Mouse (Mus musculus) midbrain, embryonic 11.5 days (tissue): ENCODE data around the gene Ugt2b5. TPM values are rescaled to one million over a fixed set of nuclear protein-coding genes. Genes with fewer than 3 reads are reported as not detected.

ENCODE experiments used
- ATAC-seq: fragments of 200-750 bp; cut with Nextera tagmentation; 2 replicates; pipeline ENCODE4 v1.8.0; 2017; ENCODE audit warnings: moderate TSS enrichment, moderate library complexity; ENCODE audit not compliant: low FRiP score
- DNase-seq: peaks from one replicate; pipeline ENCODE4 v3.0.0; 2015; ENCODE audit warnings: low spot score; ENCODE audit errors: missing footprints
- H3K27ac ChIP-seq: fragments of 300-500 bp; sonication (generic); 2 replicates; pipeline ENCODE4 v1.5.1; 2014; ENCODE audit warnings: low read depth, low read length
- H3K27me3 ChIP-seq: fragments of 300-500 bp; sonication (generic); 2 replicates; pipeline ENCODE4 v1.6.1; 2014; ENCODE audit warnings: mild to moderate bottlenecking, low read length, moderate library complexity, mixed read lengths; ENCODE audit not compliant: control insufficient read depth, insufficient read depth
- H3K36me3 ChIP-seq: fragments of 300-500 bp; sonication (generic); 2 replicates; pipeline ENCODE4 v1.6.1; 2014; ENCODE audit warnings: mild to moderate bottlenecking, low read length, moderate library complexity, mixed read lengths; ENCODE audit not compliant: control insufficient read depth, insufficient read depth
- H3K4me1 ChIP-seq: fragments of 300-500 bp; sonication (generic); 2 replicates; pipeline ENCODE4 v1.6.1; 2014; ENCODE audit warnings: low read length; ENCODE audit not compliant: control insufficient read depth, insufficient read depth
- H3K4me2 ChIP-seq: fragments of 300-500 bp; sonication (generic); 2 replicates; pipeline ENCODE4 v1.6.1; 2014; ENCODE audit warnings: mild to moderate bottlenecking, moderate library complexity
- H3K4me3 ChIP-seq: fragments of 300-500 bp; sonication (generic); 2 replicates; pipeline ENCODE4 v1.5.1; 2014; ENCODE audit warnings: low read depth, low read length
- H3K9ac ChIP-seq: fragments of 300-500 bp; sonication (generic); 2 replicates; pipeline ENCODE4 v1.6.1; 2014; ENCODE audit warnings: low read length
- H3K9me3 ChIP-seq: fragments of 300-500 bp; sonication (generic); 2 replicates; pipeline ENCODE4 v1.6.1; 2016; ENCODE audit warnings: low read length; ENCODE audit not compliant: control insufficient read depth
- WGBS: fragments of 180-500 bp; shearing (Covaris S2); extraction: QIAGEN DNeasy Blood & Tissue Kit; methylation state at CpG from one replicate; pipeline ENCODE4 v1.1.7; 2014; 5-methylcytosine and 5-hydroxymethylcytosine counted together
- polyA plus RNA-seq: library from polyadenylated mRNA; unstranded; fragments of >200 nt; fragmentation: Nextera tagmentation; extraction: Ambion mirVana; gene quantifications from 2 replicates; pipeline ENCODE4 v1.2.1, GENCODE M21; 2014

Gene Ugt2b5
- polyA plus RNA-seq, 1 experiment from 2014 or later = not detected

DNA sequence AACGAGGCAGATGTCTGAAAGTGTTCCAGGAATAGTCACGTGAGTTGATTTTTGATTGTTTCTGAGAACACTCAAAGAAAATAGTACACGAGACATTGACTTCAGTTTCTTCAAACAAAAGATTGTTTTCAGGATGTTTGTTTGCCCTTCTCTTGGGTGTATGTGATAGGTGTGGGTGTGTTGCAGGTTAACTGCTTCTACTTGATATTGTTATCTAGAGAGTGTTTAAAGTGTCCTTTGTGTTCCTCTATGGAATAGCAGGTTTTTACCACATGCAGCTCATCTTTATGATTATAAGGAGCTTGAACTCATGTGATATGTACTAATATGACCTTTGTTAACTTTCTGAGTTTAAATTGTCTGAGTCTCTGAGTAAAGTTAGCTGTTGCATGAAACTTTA is 53.8 kb downstream of the Ugt2b5 start:
- Histone ChIP-seq H3K27ac (no peak overlapping the region), H3K9ac (no peak overlapping the region), H3K9me3 (no peaks in the 10 kb centered on the region), H3K4me2 (no peak overlapping the region), H3K36me3 (no peaks in the 10 kb centered on the region), H3K27me3 (no peaks in the 10 kb centered on the region), H3K4me3 (no peak overlapping the region), H3K4me1 (no peaks in the 10 kb centered on the region)
- 88% methylated on average over 3 of the region's 3 CpGs for WGBS
- DNase-seq = no peak
- ATAC-seq = no peak

Other genes with a start within 250 kb of the Ugt2b5 start
- gene Ugt2b34, start 233.4 kb downstream of the Ugt2b5 start, polyA plus RNA-seq = not detected in 2 replicates
- not detected in 2 replicates for gene Ugt2b1, start 213.8 kb downstream of the Ugt2b5 start, polyA plus RNA-seq
- not detected in 2 replicates for gene Ugt2b35, start 139.5 kb downstream of the Ugt2b5 start, polyA plus RNA-seq
- not detected in 2 replicates for gene Ugt2b36, start 47.8 kb downstream of the Ugt2b5 start, polyA plus RNA-seq
- gene Ugt2b37, start 114.5 kb upstream of the Ugt2b5 start, polyA plus RNA-seq = not detected in 2 replicates
- not detected in 2 replicates for gene Ugt2a3, start 196.9 kb upstream of the Ugt2b5 start, polyA plus RNA-seq